8 mouse cellular contexts compared by ENCODE assay signal in genomic region chr7:98307921-98308606, GRCm38 (mm10). TPM values are rescaled to one million over a fixed set of nuclear protein-coding genes. Genes with fewer than 3 reads are reported as not detected.
DNase-seq lines count a peak whose midpoint lies in the region; ATAC-seq and TF ChIP-seq lines count a peak whose summit lies in the region.
"Had no signal": no experiment of that assay in that cellular context is flagged by ENCODE, and none has a peak within 500 bp of the region (broad histone marks: within the 10 kb centered on the region; RNA-seq: fewer than 3 reads in every experiment).

No protein-coding gene starts in this region.

- H3K27ac ChIP-seq in lung, embryonic 16.5 days (ENCODE audit: low read length), result no peak overlapping the region
- no peak overlapping the region for H3K27ac ChIP-seq in embryonic fibroblast, embryonic 13.5 days (ENCODE audit: insufficient read depth, low read length)
- no peak overlapping the region for H3K27ac ChIP-seq in limb, embryonic 11.5 days (replicated peaks; ENCODE audit: low read depth, low read length)
- no peak overlapping the region for H3K27ac ChIP-seq in stomach, embryonic 15.5 days

- H3K27me3 ChIP-seq in lung, embryonic 16.5 days (ENCODE audit: control insufficient read depth, insufficient read depth, low read depth, low read length), result no peaks in the 10 kb centered on the region
- H3K27me3 ChIP-seq in limb, embryonic 11.5 days (ENCODE audit: control insufficient read depth, insufficient read depth, low read length), result no peaks in the 10 kb centered on the region
- no peaks in the 10 kb centered on the region for H3K27me3 ChIP-seq in stomach, embryonic 15.5 days (replicated peaks)

- WGBS in lung, embryonic 16.5 days, result 38% methylated on average over 9 of the region's 9 CpGs
- WGBS in limb, embryonic 11.5 days, result 52% methylated on average over 9 of the region's 9 CpGs
- WGBS in stomach, embryonic 15.5 days, result 42% methylated on average over 9 of the region's 9 CpGs

- H3K4me2 ChIP-seq in lung, embryonic 16.5 days (ENCODE audit: low read depth, low read length), result peak overlapping the region; percentile 87
- peak overlapping the region; percentile 85 for H3K4me2 ChIP-seq in limb, embryonic 11.5 days (ENCODE audit: low read depth, severe bottlenecking)
- peak overlapping the region; percentile 91 for H3K4me2 ChIP-seq in stomach, embryonic 15.5 days

- ATAC-seq in lung, embryonic 16.5 days (ENCODE audit: low read depth), result no peak
- no peak for ATAC-seq in limb, embryonic 11.5 days (ENCODE audit: insufficient number of reproducible peaks, low FRiP score, low TSS enrichment, low read depth)
- ATAC-seq in stomach, embryonic 15.5 days (ENCODE audit: insufficient read depth, low FRiP score, low read depth), result no peak

- peak overlapping the region; percentile 85 for H3K4me3 ChIP-seq in lung, embryonic 16.5 days (ENCODE audit: low read length)
- H3K4me3 ChIP-seq in embryonic fibroblast, embryonic 13.5 days (ENCODE audit: insufficient read depth, low read length), result peak overlapping the region; percentile 84
- H3K4me3 ChIP-seq in limb, embryonic 11.5 days (ENCODE audit: low read depth, low read length), result peak overlapping the region; percentile 83
- peak overlapping the region; percentile 89 for H3K4me3 ChIP-seq in stomach, embryonic 15.5 days (replicated peaks)

- no peak for TF ChIP-seq POLR2A in embryonic fibroblast, embryonic 13.5 days (IDR thresholded peaks at IDR 0.05; ENCODE audit: low read depth, low read length)

- peak overlapping the region; percentile 90 for H3K9ac ChIP-seq in lung, embryonic 16.5 days (ENCODE audit: low read length)
- H3K9ac ChIP-seq in limb, embryonic 11.5 days (ENCODE audit: low read length), result peak overlapping the region; percentile 86
- peak overlapping the region; percentile 74; the same call in 1 of the 2 replicates for H3K9ac ChIP-seq in stomach, embryonic 15.5 days

- no peak for DNase-seq in lung, postnatal 10 days
- DNase-seq in limb, embryonic 11.5 days (ENCODE audit: low spot score), result no peak
- no peak for DNase-seq in gastrocnemius, postnatal 36 days
- DNase-seq in embryo, embryonic 9.5 days (ENCODE audit: extremely low spot score), result no peak

- intact Hi-C loops in gastrocnemius, postnatal 36 days (cut with DNase I), result no loop called here

- H3K4me1 ChIP-seq in lung, embryonic 16.5 days (replicated peaks; ENCODE audit: control insufficient read depth, insufficient read depth, low read length), result peaks cover 3% of the 10 kb centered on the region
- H3K4me1 ChIP-seq in embryonic fibroblast, embryonic 13.5 days (ENCODE audit: control insufficient read depth, insufficient read depth, low read length), result no peaks in the 10 kb centered on the region
- 0 out of 2 replicates have a peak, but pooled peaks cover 3% of the 10 kb centered on the region for H3K4me1 ChIP-seq in limb, embryonic 11.5 days (ENCODE audit: control insufficient read depth, insufficient read depth, low read length)
- H3K4me1 ChIP-seq in stomach, embryonic 15.5 days, result 0 out of 2 replicates have a peak, but pooled peaks cover 6% of the 10 kb centered on the region

- no peaks in the 10 kb centered on the region for H3K36me3 ChIP-seq in lung, embryonic 16.5 days (ENCODE audit: control insufficient read depth, insufficient read depth, low read length)
- no peaks in the 10 kb centered on the region for H3K36me3 ChIP-seq in limb, embryonic 11.5 days (ENCODE audit: control insufficient read depth, insufficient read depth, low read length)
- H3K36me3 ChIP-seq in stomach, embryonic 15.5 days, result no peaks in the 10 kb centered on the region

- H3K9me3 ChIP-seq in lung, embryonic 16.5 days (ENCODE audit: control insufficient read depth, low read length), result no peaks in the 10 kb centered on the region
- H3K9me3 ChIP-seq in limb, embryonic 11.5 days (ENCODE audit: control insufficient read depth, low read length), result no peaks in the 10 kb centered on the region
- H3K9me3 ChIP-seq in stomach, embryonic 15.5 days, result no peaks in the 10 kb centered on the region

- TF ChIP-seq CTCF in embryonic fibroblast, embryonic 13.5 days (IDR thresholded peaks at IDR 0.05; ENCODE audit: borderline replicate concordance, insufficient read depth, low read length), result no peak

RNA-seq across cellular contexts. Expression of gene Acer3, which starts 12.9 kb away (rescaled TPM):
- 28.4 and 29.4 TPM in 2 replicates for polyA plus RNA-seq in lung, embryonic 16.5 days (2015; fragmentation: Nextera tagmentation; extraction: Ambion mirVana)
- polyA plus RNA-seq in embryonic fibroblast, embryonic 13.5 days (2011; ENCODE audit: insufficient read length, low read depth, missing spikeins), result 26.2 and 40.3 TPM in 2 replicates
- 24.6 and 26.4 TPM in 2 replicates for polyA plus RNA-seq in limb, embryonic 11.5 days (2014; fragmentation: Nextera tagmentation; extraction: Ambion mirVana)
- polyA plus RNA-seq in stomach, embryonic 15.5 days (2015; fragmentation: Nextera tagmentation; extraction: Ambion mirVana), result 25.7 and 27.4 TPM in 2 replicates
- total RNA-seq in gastrocnemius, postnatal 36 days (2021), result 1 to 10 TPM; 4.9 to 5.3 TPM

RNA-seq across cellular contexts. Expression of gene Tsku, which starts 53.1 kb away (rescaled TPM):
- polyA plus RNA-seq in lung, embryonic 16.5 days (2015; fragmentation: Nextera tagmentation; extraction: Ambion mirVana), result 6.6 and 9.4 TPM in 2 replicates
- polyA plus RNA-seq in embryonic fibroblast, embryonic 13.5 days (2011; ENCODE audit: insufficient read length, low read depth, missing spikeins), result 63.1 and 77.5 TPM in 2 replicates
- 15.2 and 16.0 TPM in 2 replicates for polyA plus RNA-seq in limb, embryonic 11.5 days (2014; fragmentation: Nextera tagmentation; extraction: Ambion mirVana)
- polyA plus RNA-seq in stomach, embryonic 15.5 days (2015; fragmentation: Nextera tagmentation; extraction: Ambion mirVana), result 10.2 and 10.9 TPM in 2 replicates
- 1 to 10 TPM; 1.1 to 1.5 TPM for total RNA-seq in gastrocnemius, postnatal 36 days (2021)
- total RNA-seq: common myeloid progenitor, adult 5-6 weeks had no signal
